Mouse (Mus musculus): ENCODE measurements at regions not wholly inside any gene's neighbourhood (a gene's known extent, or its start where the extent isn't known, plus 50 kb on each side); places are given as distances from the start of the nearest gene placed in this dataset.
"Not testable (repeated sequence)": the region's sequence is repeated elsewhere in the genome, so short reads cannot be mapped to it uniquely, and the experiment has no call there.

- DNase-seq (ENCODE audit: low spot score in 2 of 2): no peak
These were observed 723.1 kb upstream of the Brinp1 start for GRCm38 (mm10) chr4:69677315-69677714.

GRCm38 (mm10) chr4:69673456-69673855 lies 719.3 kb upstream of the Brinp1 start:
- no peak for DNase-seq (ENCODE audit: low spot score in 2 of 2)

GRCm38 (mm10) chr4:69628908-69629307 lies 674.7 kb upstream of the Brinp1 start:
- no peak for DNase-seq (ENCODE audit: low spot score in 2 of 2)

GRCm38 (mm10) chr4:69626426-69626825 lies 672.2 kb upstream of the Brinp1 start:
- not testable (repeated sequence) for DNase-seq (ENCODE audit: low spot score in 2 of 2)

GRCm38 (mm10) chr4:69625831-69626230 lies 671.6 kb upstream of the Brinp1 start:
- DNase-seq (ENCODE audit: low spot score in 2 of 2): no peak

GRCm38 (mm10) chr4:69621058-69621609 lies 666.9 kb upstream of the Brinp1 start:
- no peak for DNase-seq (ENCODE audit: low spot score in 2 of 2)

GRCm38 (mm10) chr4:69618161-69618730 lies 664.0 kb upstream of the Brinp1 start:
- DNase-seq (ENCODE audit: low spot score in 2 of 2): no peak

- no peak for DNase-seq (ENCODE audit: low spot score in 2 of 2)
These were observed 660.7 kb upstream of the Brinp1 start for GRCm38 (mm10) chr4:69614901-69615300.

- no peak for DNase-seq (ENCODE audit: low spot score in 2 of 2)
These were observed 657.6 kb upstream of the Brinp1 start for GRCm38 (mm10) chr4:69611681-69612300.

- DNase-seq (ENCODE audit: low spot score in 2 of 2): peak in 1 of 2 experiments; percentile 2
These were observed 654.7 kb upstream of the Brinp1 start for GRCm38 (mm10) chr4:69608885-69609284.

GRCm38 (mm10) chr4:69596992-69597541 lies 642.9 kb upstream of the Brinp1 start:
- no peak for DNase-seq (ENCODE audit: low spot score in 2 of 2)

GRCm38 (mm10) chr4:69594022-69594421 lies 639.8 kb upstream of the Brinp1 start:
- no peak for DNase-seq (ENCODE audit: low spot score in 2 of 2)

- DNase-seq (ENCODE audit: low spot score in 2 of 2): no peak
These were observed 622.1 kb upstream of the Brinp1 start for GRCm38 (mm10) chr4:69576256-69576655.

GRCm38 (mm10) chr4:69548104-69548503 lies 593.9 kb upstream of the Brinp1 start:
- DNase-seq (ENCODE audit: low spot score in 2 of 2): no peak

- DNase-seq (ENCODE audit: low spot score in 2 of 2): peak; percentile 30 to 35
These were observed 584.1 kb upstream of the Brinp1 start for GRCm38 (mm10) chr4:69538172-69538908.

- peak in 1 of 2 experiments; percentile 20 for DNase-seq (ENCODE audit: low spot score in 2 of 2)
These were observed 578.9 kb upstream of the Brinp1 start for GRCm38 (mm10) chr4:69533107-69533506.

- DNase-seq (ENCODE audit: low spot score in 2 of 2): no peak
These were observed 568.9 kb upstream of the Brinp1 start for GRCm38 (mm10) chr4:69523112-69523511.

- no peak for DNase-seq (ENCODE audit: low spot score in 2 of 2)
These were observed 554.1 kb upstream of the Brinp1 start for GRCm38 (mm10) chr4:69508281-69508680.

- peak in 1 of 2 experiments; percentile 24 for DNase-seq (ENCODE audit: low spot score in 2 of 2)
These were observed 517.0 kb upstream of the Brinp1 start for GRCm38 (mm10) chr4:69471200-69471599.

GRCm38 (mm10) chr4:69459990-69460389 lies 505.8 kb upstream of the Brinp1 start:
- no peak for DNase-seq (ENCODE audit: low spot score in 2 of 2)

GRCm38 (mm10) chr4:69456420-69456819 lies 502.2 kb upstream of the Brinp1 start:
- peak in 1 of 2 experiments; percentile 5 for DNase-seq (ENCODE audit: low spot score in 2 of 2)

GRCm38 (mm10) chr4:69446161-69446560 lies 492.0 kb upstream of the Brinp1 start:
- DNase-seq (ENCODE audit: low spot score in 2 of 2): no peak

Measured in right cerebral cortex, postnatal 36 days (tissue).